Mouse (Mus musculus): ENCODE measurements around the gene Haus4. TPM values are rescaled to one million over a fixed set of nuclear protein-coding genes. Genes with fewer than 3 reads are reported as not detected.
A peak's percentile ranks its signal among the peaks of the same experiment; 100 is the strongest.

Gene Haus4
- polyA plus RNA-seq, 1 experiment: 72.3 TPM

GRCm38 (mm10) chr14:54576241-54577088 lies 22.0 kb upstream of the Haus4 start:
- Histone ChIP-seq H3K27me3 (ENCODE audit: control insufficient read depth, insufficient read depth, low read length, poor library complexity, severe bottlenecking) (no peaks in the 10 kb centered on the region), H3K27ac (ENCODE audit: insufficient read depth, low read length) (peak overlapping the region; percentile 74), H3K4me3 (ENCODE audit: low read depth, low read length) (peak overlapping the region; percentile 80), H3K9me3 (replicated peaks; ENCODE audit: control insufficient read depth, insufficient read depth, low read length, poor library complexity, severe bottlenecking) (no peaks in the 10 kb centered on the region), H3K4me1 (ENCODE audit: control insufficient read depth, insufficient read depth, low read length) (peaks cover 2% of the 10 kb centered on the region), H3K9ac (ENCODE audit: low read depth, poor library complexity, severe bottlenecking) (peak overlapping the region; percentile 96), H3K36me3 (ENCODE audit: control insufficient read depth, insufficient read depth, low read length, poor library complexity, severe bottlenecking) (peaks cover 29% of the 10 kb centered on the region)
- no peak for TF ChIP-seq POLR2A (IDR thresholded peaks at IDR 0.05; ENCODE audit: insufficient read depth, low read length)
- no peak for TF ChIP-seq EP300 (IDR thresholded peaks at IDR 0.05; ENCODE audit: insufficient read depth, low read depth, low read length)
- TF ChIP-seq CTCF (IDR thresholded peaks at IDR 0.05; ENCODE audit: low read depth, low read length): no peak

- Histone ChIP-seq H3K9ac (ENCODE audit: low read depth, poor library complexity, severe bottlenecking) (peak overlapping the region; percentile 96), H3K4me1 (ENCODE audit: control insufficient read depth, insufficient read depth, low read length) (peaks cover 2% of the 10 kb centered on the region), H3K9me3 (replicated peaks; ENCODE audit: control insufficient read depth, insufficient read depth, low read length, poor library complexity, severe bottlenecking) (no peaks in the 10 kb centered on the region), H3K36me3 (ENCODE audit: control insufficient read depth, insufficient read depth, low read length, poor library complexity, severe bottlenecking) (peaks cover 34% of the 10 kb centered on the region), H3K27ac (ENCODE audit: insufficient read depth, low read length) (peak overlapping the region; percentile 98), H3K27me3 (ENCODE audit: control insufficient read depth, insufficient read depth, low read length, poor library complexity, severe bottlenecking) (no peaks in the 10 kb centered on the region), H3K4me3 (ENCODE audit: low read depth, low read length) (peak overlapping the region; percentile 86)
- TF ChIP-seq POLR2A (IDR thresholded peaks at IDR 0.05; ENCODE audit: insufficient read depth, low read length) (no peak), EP300 (IDR thresholded peaks at IDR 0.05; ENCODE audit: insufficient read depth, low read depth, low read length) (peak; percentile 95)
Observed at GRCm38 (mm10) chr14:54575631-54576030, 21.2 kb upstream of the Haus4 start.

GRCm38 (mm10) chr14:54575031-54575430 lies 20.6 kb upstream of the Haus4 start:
- peak overlapping the region; percentile 98 for H3K27ac ChIP-seq (ENCODE audit: insufficient read depth, low read length)

GRCm38 (mm10) chr14:54574253-54574652 lies 19.8 kb upstream of the Haus4 start:
- Histone ChIP-seq H3K27me3 (ENCODE audit: control insufficient read depth, insufficient read depth, low read length, poor library complexity, severe bottlenecking) (no peaks in the 10 kb centered on the region), H3K9me3 (replicated peaks; ENCODE audit: control insufficient read depth, insufficient read depth, low read length, poor library complexity, severe bottlenecking) (no peaks in the 10 kb centered on the region), H3K4me1 (ENCODE audit: control insufficient read depth, insufficient read depth, low read length) (peaks cover 7% of the 10 kb centered on the region), H3K9ac (ENCODE audit: low read depth, poor library complexity, severe bottlenecking) (peak overlapping the region; percentile 96), H3K27ac (ENCODE audit: insufficient read depth, low read length) (peak overlapping the region; percentile 89), H3K36me3 (ENCODE audit: control insufficient read depth, insufficient read depth, low read length, poor library complexity, severe bottlenecking) (peaks cover 43% of the 10 kb centered on the region), H3K4me3 (ENCODE audit: low read depth, low read length) (peak overlapping the region; percentile 86)
- TF ChIP-seq EP300 (IDR thresholded peaks at IDR 0.05; ENCODE audit: insufficient read depth, low read depth, low read length): 0 out of 2 replicates have a peak, but pooled peaks have one; percentile 42
- no peak for TF ChIP-seq CTCF (IDR thresholded peaks at IDR 0.05; ENCODE audit: low read depth, low read length)
- no peak for TF ChIP-seq POLR2A (IDR thresholded peaks at IDR 0.05; ENCODE audit: insufficient read depth, low read length)

More at GRCm38 (mm10) chr14:54575031-54575430, 20.6 kb upstream of the Haus4 start:
- TF ChIP-seq EP300 (IDR thresholded peaks at IDR 0.05; ENCODE audit: insufficient read depth, low read depth, low read length) (no peak), POLR2A (IDR thresholded peaks at IDR 0.05; ENCODE audit: insufficient read depth, low read length) (no peak), CTCF (IDR thresholded peaks at IDR 0.05; ENCODE audit: low read depth, low read length) (no peak)
- Histone ChIP-seq H3K36me3 (ENCODE audit: control insufficient read depth, insufficient read depth, low read length, poor library complexity, severe bottlenecking) (peaks cover 36% of the 10 kb centered on the region), H3K27me3 (ENCODE audit: control insufficient read depth, insufficient read depth, low read length, poor library complexity, severe bottlenecking) (no peaks in the 10 kb centered on the region), H3K4me1 (ENCODE audit: control insufficient read depth, insufficient read depth, low read length) (peaks cover 6% of the 10 kb centered on the region), H3K9ac (ENCODE audit: low read depth, poor library complexity, severe bottlenecking) (peak overlapping the region; percentile 96), H3K9me3 (replicated peaks; ENCODE audit: control insufficient read depth, insufficient read depth, low read length, poor library complexity, severe bottlenecking) (no peaks in the 10 kb centered on the region), H3K4me3 (ENCODE audit: low read depth, low read length) (peak overlapping the region; percentile 86)

- peak overlapping the region; percentile 95 for H3K27ac ChIP-seq (ENCODE audit: insufficient read depth, low read length)
- H3K36me3 ChIP-seq (ENCODE audit: control insufficient read depth, insufficient read depth, low read length, poor library complexity, severe bottlenecking): peaks cover 54% of the 10 kb centered on the region
- peaks cover 9% of the 10 kb centered on the region for H3K4me1 ChIP-seq (ENCODE audit: control insufficient read depth, insufficient read depth, low read length)
- no peaks in the 10 kb centered on the region for H3K9me3 ChIP-seq (replicated peaks; ENCODE audit: control insufficient read depth, insufficient read depth, low read length, poor library complexity, severe bottlenecking)
- peak overlapping the region; percentile 86 for H3K4me3 ChIP-seq (ENCODE audit: low read depth, low read length)
- peak overlapping the region; percentile 96 for H3K9ac ChIP-seq (ENCODE audit: low read depth, poor library complexity, severe bottlenecking)
- H3K27me3 ChIP-seq (ENCODE audit: control insufficient read depth, insufficient read depth, low read length, poor library complexity, severe bottlenecking): no peaks in the 10 kb centered on the region
- TF ChIP-seq EP300 (IDR thresholded peaks at IDR 0.05; ENCODE audit: insufficient read depth, low read depth, low read length) (peak; percentile 87), CTCF (IDR thresholded peaks at IDR 0.05; ENCODE audit: low read depth, low read length) (no peak)
Observed at GRCm38 (mm10) chr14:54572790-54573736, 18.6 kb upstream of the Haus4 start.

All from ES-Bruce4 (cell line).